Mouse (Mus musculus) E14TG2a.4 (cell line): ENCODE measurements around the gene Zc3h18.

Experiments
- H3K27me3 ChIP-seq: 2 replicates; pipeline ENCODE4 v1.6.1; 2014; ENCODE audit warnings: low read length, control low read depth; ENCODE audit not compliant: insufficient read depth
- H3K36me3 ChIP-seq: 2 replicates; pipeline ENCODE4 v1.6.1; 2014; ENCODE audit warnings: low read length, control low read depth; ENCODE audit not compliant: insufficient read depth
- H3K4me1 ChIP-seq: replicated peaks from 2 replicates; pipeline ENCODE4 v1.6.1; 2014; ENCODE audit warnings: low read depth, low read length, control low read depth
- H3K4me3 ChIP-seq: replicated peaks from 2 replicates; pipeline ENCODE4 v1.5.1; 2014; ENCODE audit warnings: mild to moderate bottlenecking, low read length
- H3K9me3 ChIP-seq: 2 replicates; pipeline ENCODE4 v1.6.1; 2014; ENCODE audit warnings: low read length, control low read depth
- CTCF ChIP-seq: conservative IDR thresholded peaks from 2 replicates; pipeline ENCODE4 v1.5.1; 2014; ENCODE audit warnings: low read length
- NANOG ChIP-seq: IDR thresholded peaks from 2 replicates; pipeline ENCODE4 v1.6.1; 2014; ENCODE audit warnings: borderline replicate concordance, low read length, mixed read lengths
- POU5F1 ChIP-seq: IDR thresholded peaks from 2 replicates; pipeline ENCODE4 v1.6.1; 2014; ENCODE audit warnings: low read length, borderline replicate concordance

Zc3h18 gene

GRCm38 (mm10) chr8:122376365-122377231, at the start of gene Zc3h18:
Gene Zc3h18, plus strand, starts transcription at chr8:122376609.
- Histone ChIP-seq H3K9me3 (no peaks in the 10 kb centered on the region), H3K27me3 (no peaks in the 10 kb centered on the region), H3K4me3 (peak within 1 kb of the TSS; percentile 94), H3K36me3 (peaks cover 42% of the 10 kb centered on the region), H3K4me1 (peaks cover 27% of the 10 kb centered on the region)
- no peak for TF ChIP-seq POU5F1
- TF ChIP-seq NANOG: no peak
- no peak for TF ChIP-seq CTCF

- TF ChIP-seq CTCF (no peak), POU5F1 (no peak), NANOG (no peak)
- Histone ChIP-seq H3K9me3 (no peaks in the 10 kb centered on the region), H3K4me3 (no peak overlapping the region), H3K36me3 (no peaks in the 10 kb centered on the region), H3K27me3 (peaks cover 10% of the 10 kb centered on the region), H3K4me1 (peaks cover 35% of the 10 kb centered on the region)
Observed at GRCm38 (mm10) chr8:122329072-122329471, 47.3 kb upstream of the Zc3h18 start.

GRCm38 (mm10) chr8:122329553-122330239, 46.7 kb upstream of the Zc3h18 start:
- Histone ChIP-seq H3K27me3 (peaks cover 16% of the 10 kb centered on the region), H3K4me3 (no peak overlapping the region), H3K4me1 (peaks cover 34% of the 10 kb centered on the region), H3K36me3 (no peaks in the 10 kb centered on the region), H3K9me3 (no peaks in the 10 kb centered on the region)
- TF ChIP-seq POU5F1: no peak
- no peak for TF ChIP-seq NANOG
- TF ChIP-seq CTCF: no peak

GRCm38 (mm10) chr8:122330446-122331133, 45.8 kb upstream of the Zc3h18 start:
- TF ChIP-seq NANOG (no peak), CTCF (no peak), POU5F1 (no peak)

GRCm38 (mm10) chr8:122331134-122331523, 45.3 kb upstream of the Zc3h18 start:
- H3K36me3 ChIP-seq: no peaks in the 10 kb centered on the region

More at GRCm38 (mm10) chr8:122330446-122331133, 45.8 kb upstream of the Zc3h18 start:
- Histone ChIP-seq H3K36me3 (no peaks in the 10 kb centered on the region), H3K4me3 (no peak overlapping the region), H3K27me3 (peaks cover 25% of the 10 kb centered on the region), H3K4me1 (peaks cover 35% of the 10 kb centered on the region), H3K9me3 (no peaks in the 10 kb centered on the region)

GRCm38 (mm10) chr8:122332753-122333506, 43.5 kb upstream of the Zc3h18 start:
- Histone ChIP-seq H3K9me3 (no peaks in the 10 kb centered on the region), H3K27me3 (peaks cover 43% of the 10 kb centered on the region), H3K36me3 (no peaks in the 10 kb centered on the region), H3K4me1 (peaks cover 32% of the 10 kb centered on the region), H3K4me3 (no peak overlapping the region)
- TF ChIP-seq NANOG: no peak
- TF ChIP-seq CTCF: peak; percentile 99

More at GRCm38 (mm10) chr8:122331134-122331523, 45.3 kb upstream of the Zc3h18 start:
- TF ChIP-seq POU5F1: no peak
- no peak for TF ChIP-seq NANOG
- no peak for TF ChIP-seq CTCF
- no peaks in the 10 kb centered on the region for H3K9me3 ChIP-seq
- H3K4me1 ChIP-seq: peaks cover 32% of the 10 kb centered on the region
- peaks cover 28% of the 10 kb centered on the region for H3K27me3 ChIP-seq
- no peak overlapping the region for H3K4me3 ChIP-seq

- no peak for TF ChIP-seq CTCF
- no peak for TF ChIP-seq NANOG
- no peak for TF ChIP-seq POU5F1
- H3K27me3 ChIP-seq: peaks cover 45% of the 10 kb centered on the region
- H3K36me3 ChIP-seq: no peaks in the 10 kb centered on the region
- H3K4me3 ChIP-seq: no peak overlapping the region
- H3K4me1 ChIP-seq: peaks cover 32% of the 10 kb centered on the region
- H3K9me3 ChIP-seq: no peaks in the 10 kb centered on the region
Observed at GRCm38 (mm10) chr8:122333531-122333930, 42.9 kb upstream of the Zc3h18 start.
